Mouse (Mus musculus) stomach, postnatal 0 days (tissue): ENCODE measurements around the gene Cpeb4. TPM values are rescaled to one million over a fixed set of nuclear protein-coding genes. Genes with fewer than 3 reads are reported as not detected.
"Not testable (repeated sequence)": the region's sequence is repeated elsewhere in the genome, so short reads cannot be mapped to it uniquely, and the experiment has no call there.

Experiments
- ATAC-seq: fragments of 200-750 bp; cut with Nextera tagmentation; 2 replicates; pipeline ENCODE4 v1.8.0; 2017; ENCODE audit not compliant: low FRiP score, low TSS enrichment
- DNase-seq: peaks from one replicate; pipeline ENCODE4 v3.0.0-alpha.2; 2016; ENCODE audit warnings: low spot score
- H3K27ac ChIP-seq: fragments of 300-500 bp; sonication (generic); replicated peaks from 2 replicates; pipeline ENCODE4 v1.5.1; 2014; ENCODE audit warnings: mild to moderate bottlenecking, control low read depth
- H3K27me3 ChIP-seq: fragments of 300-500 bp; sonication (generic); 2 replicates; pipeline ENCODE4 v1.6.1; 2014; ENCODE audit warnings: low read length; ENCODE audit not compliant: control insufficient read depth, insufficient read depth
- H3K36me3 ChIP-seq: fragments of 300-500 bp; sonication (generic); 2 replicates; pipeline ENCODE4 v1.6.1; 2014; ENCODE audit warnings: low read length, mixed read lengths; ENCODE audit not compliant: control insufficient read depth, insufficient read depth
- H3K4me1 ChIP-seq: fragments of 300-500 bp; sonication (generic); replicated peaks from 2 replicates; pipeline ENCODE4 v1.6.1; 2014; ENCODE audit warnings: antibody characterized with exemption; ENCODE audit not compliant: control insufficient read depth, insufficient read depth
- H3K4me2 ChIP-seq: fragments of 300-500 bp; sonication (generic); replicated peaks from 2 replicates; pipeline ENCODE4 v1.6.1; 2014; ENCODE audit warnings: low read depth, mild to moderate bottlenecking, control low read depth, moderate library complexity
- H3K4me3 ChIP-seq: fragments of 300-500 bp; sonication (generic); 2 replicates; pipeline ENCODE4 v1.5.1; 2014; ENCODE audit warnings: low read depth, low read length, control low read depth
- H3K9ac ChIP-seq: fragments of 300-500 bp; sonication (generic); 2 replicates; pipeline ENCODE4 v1.6.1; 2014; ENCODE audit warnings: mild to moderate bottlenecking, low read length, control low read depth, mixed read lengths
- H3K9me3 ChIP-seq: fragments of 300-500 bp; sonication (generic); 2 replicates; pipeline ENCODE4 v1.6.1; 2016; ENCODE audit warnings: low read length; ENCODE audit not compliant: control insufficient read depth
- CTCF ChIP-seq: IDR thresholded peaks from 2 replicates; pipeline ENCODE4 v1.5.1; 2016; ENCODE audit warnings: antibody characterized with exemption, low read depth, mild to moderate bottlenecking, moderate library complexity
- EP300 ChIP-seq: optimal IDR thresholded peaks from 2 replicates; pipeline ENCODE3; 2016; ENCODE audit warnings: antibody characterized with exemption
- WGBS: fragments of 180-500 bp; shearing (Covaris S2); extraction: QIAGEN DNeasy Blood & Tissue Kit; methylation state at CpG from one replicate; pipeline ENCODE4 v1.1.7; 2014; 5-methylcytosine and 5-hydroxymethylcytosine counted together
- polyA plus RNA-seq: library from polyadenylated mRNA; unstranded; fragments of >200 nt; fragmentation: Nextera tagmentation; extraction: Ambion mirVana; gene quantifications from 2 replicates; pipeline ENCODE4 v1.2.1, GENCODE M21; 2015

Gene Cpeb4
- polyA plus RNA-seq, 1 experiment from 2014 or later, result 5.7 TPM

GRCm38 (mm10) chr11:31981830-31982229, 109.8 kb downstream of the Cpeb4 start:
- ATAC-seq, result no peak
- Histone ChIP-seq H3K9ac (no peak overlapping the region), H3K4me2 (no peak overlapping the region), H3K36me3 (no peaks in the 10 kb centered on the region), H3K9me3 (no peaks in the 10 kb centered on the region), H3K4me1 (no peaks in the 10 kb centered on the region), H3K4me3 (no peak overlapping the region), H3K27me3 (no peaks in the 10 kb centered on the region), H3K27ac (no peak overlapping the region)
- no peak for TF ChIP-seq CTCF
- no peak for TF ChIP-seq EP300
- no peak for DNase-seq
- WGBS, result 73% methylated on average over 7 of the region's 7 CpGs

GRCm38 (mm10) chr11:31982247-31982943, 110.4 kb downstream of the Cpeb4 start:
- not testable (repeated sequence) for H3K4me3 ChIP-seq, H3K9me3 ChIP-seq, H3K27ac ChIP-seq

GRCm38 (mm10) chr11:31983249-31983648, 111.2 kb downstream of the Cpeb4 start:
- no peaks in the 10 kb centered on the region for H3K36me3 ChIP-seq
- no peak for ATAC-seq
- H3K4me1 ChIP-seq, result no peaks in the 10 kb centered on the region
- no peak for DNase-seq
- H3K9me3 ChIP-seq, result no peaks in the 10 kb centered on the region
- TF ChIP-seq CTCF (no peak), EP300 (no peak)
- no peak overlapping the region for H3K27ac ChIP-seq
- no peak overlapping the region for H3K4me2 ChIP-seq
- no peak overlapping the region for H3K4me3 ChIP-seq
- H3K9ac ChIP-seq, result no peak overlapping the region
- H3K27me3 ChIP-seq, result no peaks in the 10 kb centered on the region

More at GRCm38 (mm10) chr11:31982247-31982943, 110.4 kb downstream of the Cpeb4 start:
- not testable (repeated sequence) for DNase-seq, H3K4me1 ChIP-seq, H3K4me2 ChIP-seq, H3K36me3 ChIP-seq, H3K27me3 ChIP-seq, H3K9ac ChIP-seq, ATAC-seq
- WGBS, result 79% methylated on average over 13 of the region's 13 CpGs

- H3K4me3 ChIP-seq, result no peak overlapping the region
- H3K27ac ChIP-seq, result no peak overlapping the region
- WGBS, result 62% methylated on average over 2 of the region's 2 CpGs
- TF ChIP-seq EP300 (no peak), CTCF (no peak)
- H3K4me1 ChIP-seq, result no peaks in the 10 kb centered on the region
- H3K9me3 ChIP-seq, result no peaks in the 10 kb centered on the region
- no peak for DNase-seq
- no peaks in the 10 kb centered on the region for H3K27me3 ChIP-seq
- no peak overlapping the region for H3K4me2 ChIP-seq
- no peak overlapping the region for H3K9ac ChIP-seq
- ATAC-seq, result no peak
- H3K36me3 ChIP-seq, result no peaks in the 10 kb centered on the region
These were observed 112.8 kb downstream of the Cpeb4 start for GRCm38 (mm10) chr11:31984786-31985185.

Other genes with a start within 250 kb of the Cpeb4 start
- gene Bod1, start 200.3 kb upstream of the Cpeb4 start, polyA plus RNA-seq, result 62.1 and 65.2 TPM in 2 replicates
- 0.08 and 0.10 TPM in 2 replicates for gene 4930524B15Rik, start 93.4 kb downstream of the Cpeb4 start, polyA plus RNA-seq
- 6.1 and 6.5 TPM in 2 replicates for gene Nsg2, start 128.3 kb downstream of the Cpeb4 start, polyA plus RNA-seq